Mouse (Mus musculus) intestine, postnatal 0 days (tissue): Measurements from ENCODE around the gene Sept5. TPM values are rescaled to one million over a fixed set of nuclear protein-coding genes. Genes with fewer than 3 reads are reported as not detected.

ENCODE experiments used
- ATAC-seq: fragments of 200-750 bp; cut with Nextera tagmentation; 2 replicates; pipeline ENCODE4 v1.8.0; 2017; ENCODE audit warnings: mild to moderate bottlenecking, moderate TSS enrichment, moderate library complexity
- H3K27ac ChIP-seq: fragments of 300-500 bp; sonication (generic); 2 replicates; pipeline ENCODE4 v1.5.1; 2014; ENCODE audit warnings: mild to moderate bottlenecking, low read depth, low read length, moderate library complexity
- H3K27me3 ChIP-seq: fragments of 300-500 bp; sonication (generic); replicated peaks from 2 replicates; pipeline ENCODE4 v1.6.1; 2014; ENCODE audit warnings: low read length, mixed read lengths; ENCODE audit not compliant: control insufficient read depth, insufficient read depth
- H3K36me3 ChIP-seq: fragments of 300-500 bp; sonication (generic); 2 replicates; pipeline ENCODE4 v1.6.1; 2014; ENCODE audit warnings: mild to moderate bottlenecking, moderate library complexity; ENCODE audit not compliant: control insufficient read depth, insufficient read depth
- H3K4me1 ChIP-seq: fragments of 300-500 bp; sonication (generic); replicated peaks from 2 replicates; pipeline ENCODE4 v1.6.1; 2014; ENCODE audit warnings: antibody characterized with exemption, low read length, mixed read lengths; ENCODE audit not compliant: control insufficient read depth, insufficient read depth
- H3K4me2 ChIP-seq: fragments of 300-500 bp; sonication (generic); replicated peaks from 2 replicates; pipeline ENCODE4 v1.6.1; 2014; ENCODE audit warnings: low read depth, mild to moderate bottlenecking, moderate library complexity
- H3K4me3 ChIP-seq: fragments of 300-500 bp; sonication (generic); 2 replicates; pipeline ENCODE4 v1.5.1; 2014; ENCODE audit warnings: low read depth, low read length
- H3K9ac ChIP-seq: fragments of 300-500 bp; sonication (generic); 2 replicates; pipeline ENCODE4 v1.6.1; 2014; ENCODE audit warnings: mild to moderate bottlenecking, low read depth, low read length
- H3K9me3 ChIP-seq: fragments of 300-500 bp; sonication (generic); 2 replicates; pipeline ENCODE4 v1.6.1; 2016; ENCODE audit warnings: mixed run types; ENCODE audit not compliant: control insufficient read depth
- CTCF ChIP-seq: sonication (generic); IDR thresholded peaks from 2 replicates; pipeline ENCODE4 v1.5.1; 2016; ENCODE audit warnings: low read depth, mild to moderate bottlenecking, control low read depth, antibody characterized with exemption, moderate library complexity
- WGBS: fragments of 180-500 bp; shearing (Covaris S2); extraction: QIAGEN DNeasy Blood & Tissue Kit; methylation state at CpG from one replicate; pipeline ENCODE4 v1.1.7; 2014; 5-methylcytosine and 5-hydroxymethylcytosine counted together
- polyA plus RNA-seq: library from polyadenylated mRNA; unstranded; fragments of >200 nt; fragmentation: Nextera tagmentation; extraction: Ambion mirVana; gene quantifications from 2 replicates; pipeline ENCODE4 v1.2.1, GENCODE M21; 2015

Gene Sept5
- polyA plus RNA-seq, 1 experiment from 2014 or later, result 24.7 TPM

DNA sequence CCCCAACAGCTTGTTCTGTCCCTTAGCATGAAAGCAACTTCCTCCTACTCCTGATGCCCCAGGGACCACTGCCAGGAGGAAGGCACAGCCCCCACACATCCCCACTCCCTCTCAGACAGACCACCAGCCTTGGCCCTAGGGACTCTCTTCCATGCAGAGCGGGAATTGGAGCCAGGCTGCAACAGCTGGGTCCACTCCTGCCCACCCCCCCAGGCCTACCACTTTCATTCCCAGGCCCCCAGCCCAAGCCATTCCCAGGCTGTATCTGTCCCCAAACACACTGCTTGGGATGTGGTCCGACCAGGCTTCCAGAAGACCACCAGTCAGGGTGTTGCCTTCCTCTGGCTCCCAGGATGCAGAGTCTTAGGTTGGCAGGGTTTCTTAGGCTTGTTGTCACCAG lies 20.7 kb downstream of the Sept5 start:
- 80% methylated on average over 2 of the region's 2 CpGs for WGBS
- no peaks in the 10 kb centered on the region for H3K36me3 ChIP-seq
- no peaks in the 10 kb centered on the region for H3K27me3 ChIP-seq
- no peak overlapping the region for H3K9ac ChIP-seq
- H3K27ac ChIP-seq, result no peak overlapping the region
- ATAC-seq, result no peak
- no peak overlapping the region for H3K4me2 ChIP-seq
- no peaks in the 10 kb centered on the region for H3K9me3 ChIP-seq
- TF ChIP-seq CTCF, result no peak
- H3K4me3 ChIP-seq, result no peak overlapping the region
- no peaks in the 10 kb centered on the region for H3K4me1 ChIP-seq

DNA sequence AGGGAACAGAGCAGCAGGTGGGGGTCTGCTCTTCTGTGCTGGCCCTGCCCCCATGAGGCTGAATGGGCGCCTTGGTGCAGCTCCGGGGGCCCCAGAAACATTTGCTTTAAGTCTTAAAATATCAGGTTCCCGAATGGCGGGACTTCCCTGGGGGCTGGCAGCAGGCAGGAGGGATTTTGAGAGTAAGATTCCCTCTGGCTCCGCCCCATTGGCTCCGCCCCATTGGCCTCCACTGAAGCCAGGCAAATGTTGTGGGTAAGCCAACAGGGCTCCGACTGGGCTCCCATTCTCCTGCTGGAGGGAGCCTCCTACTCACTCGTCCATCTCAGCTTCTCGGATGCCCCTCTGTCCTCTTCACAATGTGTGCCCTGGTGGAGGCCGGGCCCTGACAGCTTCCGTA lies 21.5 kb downstream of the Sept5 start:
- TF ChIP-seq CTCF, result no peak
- H3K27ac ChIP-seq, result no peak overlapping the region
- no peak overlapping the region for H3K9ac ChIP-seq
- H3K4me2 ChIP-seq, result no peak overlapping the region
- no peaks in the 10 kb centered on the region for H3K9me3 ChIP-seq
- WGBS, result 21% methylated on average over 11 of the region's 11 CpGs
- no peak for ATAC-seq
- H3K4me1 ChIP-seq, result no peaks in the 10 kb centered on the region
- H3K4me3 ChIP-seq, result no peak overlapping the region
- H3K36me3 ChIP-seq, result no peaks in the 10 kb centered on the region
- H3K27me3 ChIP-seq, result no peaks in the 10 kb centered on the region

DNA sequence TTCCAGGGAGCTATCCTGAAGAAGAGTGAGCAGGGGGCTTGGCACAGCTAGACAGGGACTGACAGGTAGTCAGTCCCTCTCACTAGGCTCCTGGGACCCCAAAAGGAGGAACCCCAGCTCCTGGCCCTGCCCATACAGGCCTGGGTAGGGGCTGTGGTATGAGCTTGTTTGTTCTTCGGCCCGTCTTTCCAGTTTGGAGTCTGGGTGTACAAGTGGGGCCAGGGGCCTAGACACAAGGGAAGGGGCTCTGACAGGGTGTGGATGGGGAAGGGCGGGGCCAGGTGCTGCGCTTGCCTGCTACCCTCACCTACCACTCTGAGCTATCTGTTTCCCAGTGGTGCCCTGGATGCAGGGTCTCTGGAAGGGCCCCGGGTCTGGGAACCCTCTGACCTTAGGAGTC lies 24.0 kb downstream of the Sept5 start:
- Histone ChIP-seq H3K27me3 (no peaks in the 10 kb centered on the region), H3K36me3 (no peaks in the 10 kb centered on the region), H3K9ac (no peak overlapping the region), H3K4me2 (no peak overlapping the region), H3K4me1 (no peaks in the 10 kb centered on the region), H3K27ac (no peak overlapping the region), H3K4me3 (no peak overlapping the region), H3K9me3 (no peaks in the 10 kb centered on the region)
- no peak for TF ChIP-seq CTCF
- no peak for ATAC-seq
- 51% methylated on average over 5 of the region's 5 CpGs for WGBS

DNA sequence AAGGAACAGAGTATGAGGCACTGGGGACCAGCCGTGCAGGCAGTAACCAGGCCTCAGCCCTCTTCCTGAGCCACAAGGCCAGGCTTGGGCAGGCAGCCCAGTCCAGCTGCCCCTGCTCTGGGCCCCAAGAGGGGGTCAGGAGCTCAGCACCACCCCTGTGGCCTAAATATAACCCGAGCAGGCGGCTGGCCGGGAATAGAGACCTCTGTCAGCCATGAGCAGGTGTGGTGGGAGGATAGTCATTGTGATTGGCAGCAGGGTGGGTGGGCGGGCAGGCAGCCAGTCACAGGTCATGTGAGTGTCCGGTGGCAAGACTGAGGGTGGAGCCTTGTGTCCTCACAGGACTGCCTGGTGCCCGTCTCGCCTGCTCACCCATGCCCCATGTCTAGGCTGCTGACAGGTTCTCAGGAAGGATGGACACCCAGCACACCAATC lies 25.5 kb downstream of the Sept5 start:
- Histone ChIP-seq H3K9ac (no peak overlapping the region), H3K27me3 (no peaks in the 10 kb centered on the region), H3K27ac (no peak overlapping the region), H3K4me2 (no peak overlapping the region), H3K4me1 (no peaks in the 10 kb centered on the region), H3K36me3 (no peaks in the 10 kb centered on the region), H3K9me3 (no peaks in the 10 kb centered on the region), H3K4me3 (no peak overlapping the region)
- WGBS, result 55% methylated on average over 6 of the region's 8 CpGs
- no peak for ATAC-seq
- no peak for TF ChIP-seq CTCF

GRCm38 (mm10) chr16:18601447-18601846 lies 28.3 kb downstream of the Sept5 start:
- Histone ChIP-seq H3K36me3 (no peaks in the 10 kb centered on the region), H3K4me1 (no peaks in the 10 kb centered on the region), H3K4me3 (no peak overlapping the region), H3K4me2 (no peak overlapping the region), H3K9me3 (no peaks in the 10 kb centered on the region), H3K9ac (no peak overlapping the region), H3K27ac (no peak overlapping the region), H3K27me3 (no peaks in the 10 kb centered on the region)
- ATAC-seq, result no peak
- TF ChIP-seq CTCF, result no peak
- 56% methylated on average over 7 of the region's 7 CpGs for WGBS

GRCm38 (mm10) chr16:18598006-18598405 lies 31.7 kb downstream of the Sept5 start:
- Histone ChIP-seq H3K27me3 (no peaks in the 10 kb centered on the region; the same call in 1 of the 2 replicates), H3K4me1 (no peaks in the 10 kb centered on the region), H3K9me3 (no peaks in the 10 kb centered on the region), H3K4me3 (no peak overlapping the region), H3K27ac (no peak overlapping the region), H3K9ac (no peak overlapping the region), H3K36me3 (no peaks in the 10 kb centered on the region), H3K4me2 (no peak overlapping the region)
- TF ChIP-seq CTCF, result no peak
- 70% methylated on average over 3 of the region's 3 CpGs for WGBS
- ATAC-seq, result no peak

GRCm38 (mm10) chr16:18596255-18596654 lies 33.5 kb downstream of the Sept5 start:
- no peak overlapping the region for H3K4me3 ChIP-seq
- ATAC-seq, result no peak
- no peak overlapping the region for H3K9ac ChIP-seq
- H3K9me3 ChIP-seq, result no peaks in the 10 kb centered on the region
- H3K27me3 ChIP-seq, result peaks cover 8% of the 10 kb centered on the region
- TF ChIP-seq CTCF, result no peak
- no peak overlapping the region for H3K4me2 ChIP-seq
- H3K27ac ChIP-seq, result no peak overlapping the region
- peaks cover 3% of the 10 kb centered on the region for H3K4me1 ChIP-seq
- H3K36me3 ChIP-seq, result no peaks in the 10 kb centered on the region
- 75% methylated on average over 5 of the region's 5 CpGs for WGBS
